Mouse (Mus musculus): ENCODE data around the gene Arhgap17. TPM values are rescaled to one million over a fixed set of nuclear protein-coding genes. Genes with fewer than 3 reads are reported as not detected.

The Arhgap17 gene
- polyA plus RNA-seq, 1 experiment from 2014 or later = 17.6 TPM

GRCm38 (mm10) chr7:123350243-123350642 is 19.5 kb downstream of the Arhgap17 start:
- ATAC-seq (replicated peaks; ENCODE audit: low FRiP score, low read depth) = no peak
- 33% methylated on average over 2 of the region's 2 CpGs for WGBS
- H3K36me3 ChIP-seq (ENCODE audit: insufficient read depth, low read length) = no peaks in the 10 kb centered on the region
- no peak for TF ChIP-seq CTCF (IDR thresholded peaks at IDR 0.05; ENCODE audit: low read depth)
- H3K9ac ChIP-seq (ENCODE audit: low read depth, low read length) = no peak overlapping the region
- H3K4me1 ChIP-seq (replicated peaks; ENCODE audit: insufficient read depth, low read length) = peaks cover 9% of the 10 kb centered on the region; the same call in 1 of the 2 replicates
- H3K4me3 ChIP-seq (replicated peaks; ENCODE audit: low read depth, low read length) = no peak overlapping the region
- no peaks in the 10 kb centered on the region for H3K27me3 ChIP-seq (ENCODE audit: insufficient read depth, low read length)
- no peak overlapping the region for H3K4me2 ChIP-seq (ENCODE audit: low read length)
- H3K27ac ChIP-seq = no peak overlapping the region
- H3K9me3 ChIP-seq (replicated peaks; ENCODE audit: low read length) = no peaks in the 10 kb centered on the region
- no peak for DNase-seq (ENCODE audit: low spot score)

DNA sequence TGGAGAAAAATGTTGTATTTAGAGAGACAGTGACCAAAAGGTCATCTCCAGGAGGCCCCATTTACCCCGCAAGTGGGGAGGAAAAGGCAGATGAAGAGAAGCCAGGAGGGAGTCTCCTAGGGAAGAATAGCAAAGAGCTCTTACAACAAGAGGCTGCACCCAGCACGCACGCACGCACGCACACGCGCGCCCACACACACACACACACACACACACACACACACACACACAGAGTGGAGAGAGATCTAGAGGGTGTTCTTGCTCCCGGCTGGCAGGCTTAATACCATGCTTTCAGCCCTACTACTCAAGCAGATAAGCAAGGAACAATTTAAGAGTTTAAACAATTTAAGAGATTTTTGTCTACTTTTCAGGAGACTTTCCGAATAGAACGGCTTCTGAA is 19.9 kb downstream of the Arhgap17 start:
- Histone ChIP-seq H3K27ac (no peak overlapping the region), H3K9me3 (replicated peaks; ENCODE audit: low read length) (no peaks in the 10 kb centered on the region), H3K4me1 (replicated peaks; ENCODE audit: insufficient read depth, low read length) (peaks cover 9% of the 10 kb centered on the region; the same call in 1 of the 2 replicates), H3K4me2 (ENCODE audit: low read length) (no peak overlapping the region), H3K36me3 (ENCODE audit: insufficient read depth, low read length) (no peaks in the 10 kb centered on the region), H3K4me3 (replicated peaks; ENCODE audit: low read depth, low read length) (no peak overlapping the region), H3K9ac (ENCODE audit: low read depth, low read length) (no peak overlapping the region), H3K27me3 (ENCODE audit: insufficient read depth, low read length) (no peaks in the 10 kb centered on the region)
- WGBS = 65% methylated on average over 11 of the region's 11 CpGs
- ATAC-seq (replicated peaks; ENCODE audit: low FRiP score, low read depth) (no peak), DNase-seq (ENCODE audit: low spot score) (no peak)
- no peak for TF ChIP-seq CTCF (IDR thresholded peaks at IDR 0.05; ENCODE audit: low read depth)

GRCm38 (mm10) chr7:123346631-123347290 is 23.0 kb downstream of the Arhgap17 start:
- no peaks in the 10 kb centered on the region for H3K27me3 ChIP-seq (ENCODE audit: insufficient read depth, low read length)
- DNase-seq (ENCODE audit: low spot score) (no peak), ATAC-seq (replicated peaks; ENCODE audit: low FRiP score, low read depth) (no peak)
- no peaks in the 10 kb centered on the region for H3K36me3 ChIP-seq (ENCODE audit: insufficient read depth, low read length)
- no peak overlapping the region for H3K4me3 ChIP-seq (replicated peaks; ENCODE audit: low read depth, low read length)
- no peak for TF ChIP-seq CTCF (IDR thresholded peaks at IDR 0.05; ENCODE audit: low read depth)
- WGBS = 52% methylated on average over 7 of the region's 7 CpGs
- peaks cover 9% of the 10 kb centered on the region; the same call in 1 of the 2 replicates for H3K4me1 ChIP-seq (replicated peaks; ENCODE audit: insufficient read depth, low read length)
- H3K9ac ChIP-seq (ENCODE audit: low read depth, low read length) = no peak overlapping the region
- no peak overlapping the region for H3K4me2 ChIP-seq (ENCODE audit: low read length)
- H3K27ac ChIP-seq = no peak overlapping the region; the same call in 1 of the 2 replicates
- H3K9me3 ChIP-seq (replicated peaks; ENCODE audit: low read length) = no peaks in the 10 kb centered on the region

- Histone ChIP-seq H3K4me1 (replicated peaks; ENCODE audit: insufficient read depth, low read length) (peaks cover 6% of the 10 kb centered on the region; the same call in 1 of the 2 replicates), H3K27ac (no peak overlapping the region), H3K4me2 (ENCODE audit: low read length) (no peak overlapping the region), H3K4me3 (replicated peaks; ENCODE audit: low read depth, low read length) (no peak overlapping the region), H3K36me3 (ENCODE audit: insufficient read depth, low read length) (no peaks in the 10 kb centered on the region), H3K9ac (ENCODE audit: low read depth, low read length) (no peak overlapping the region), H3K27me3 (ENCODE audit: insufficient read depth, low read length) (no peaks in the 10 kb centered on the region), H3K9me3 (replicated peaks; ENCODE audit: low read length) (no peaks in the 10 kb centered on the region)
- no peak for ATAC-seq (replicated peaks; ENCODE audit: low FRiP score, low read depth)
- WGBS = 68% methylated on average over 3 of the region's 3 CpGs
- no peak for DNase-seq (ENCODE audit: low spot score)
- no peak for TF ChIP-seq CTCF (IDR thresholded peaks at IDR 0.05; ENCODE audit: low read depth)
Measured at GRCm38 (mm10) chr7:123345041-123345544, 24.6 kb downstream of the Arhgap17 start.

- no peaks in the 10 kb centered on the region for H3K36me3 ChIP-seq (ENCODE audit: insufficient read depth, low read length)
- no peak overlapping the region for H3K27ac ChIP-seq
- no peak for TF ChIP-seq CTCF (IDR thresholded peaks at IDR 0.05; ENCODE audit: low read depth)
- H3K9ac ChIP-seq (ENCODE audit: low read depth, low read length) = no peak overlapping the region
- H3K4me2 ChIP-seq (ENCODE audit: low read length) = no peak overlapping the region
- WGBS = 91% methylated on average over 5 of the region's 5 CpGs
- no peak overlapping the region for H3K4me3 ChIP-seq (replicated peaks; ENCODE audit: low read depth, low read length)
- H3K9me3 ChIP-seq (replicated peaks; ENCODE audit: low read length) = no peaks in the 10 kb centered on the region
- H3K27me3 ChIP-seq (ENCODE audit: insufficient read depth, low read length) = no peaks in the 10 kb centered on the region
- ATAC-seq (replicated peaks; ENCODE audit: low FRiP score, low read depth) (no peak), DNase-seq (ENCODE audit: low spot score) (no peak)
- H3K4me1 ChIP-seq (replicated peaks; ENCODE audit: insufficient read depth, low read length) = no peaks in the 10 kb centered on the region; the same call in 1 of the 2 replicates
Measured at GRCm38 (mm10) chr7:123344079-123344780, 25.5 kb downstream of the Arhgap17 start.

DNA sequence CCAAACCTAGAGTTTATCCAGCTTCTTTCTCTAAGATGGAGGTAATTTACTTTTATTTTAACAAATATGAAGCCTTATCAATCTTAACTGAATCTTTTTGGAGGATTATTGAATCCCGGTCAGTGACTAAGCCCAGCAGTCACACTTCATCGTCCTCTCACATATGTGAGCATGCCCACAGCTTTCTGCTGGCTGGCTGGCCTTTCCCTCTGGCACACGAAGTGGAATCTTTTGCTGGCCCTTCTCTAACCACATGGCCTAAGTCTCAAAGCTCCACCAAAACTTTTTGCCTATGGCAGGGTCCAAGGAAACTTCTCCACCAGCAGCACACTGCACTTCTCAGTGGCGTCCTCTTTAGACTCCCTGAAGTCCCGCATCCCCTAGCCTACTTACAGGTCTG is 27.8 kb downstream of the Arhgap17 start:
- Histone ChIP-seq H3K27ac (no peak overlapping the region), H3K27me3 (ENCODE audit: insufficient read depth, low read length) (no peaks in the 10 kb centered on the region), H3K9ac (ENCODE audit: low read depth, low read length) (no peak overlapping the region), H3K36me3 (ENCODE audit: insufficient read depth, low read length) (no peaks in the 10 kb centered on the region), H3K9me3 (replicated peaks; ENCODE audit: low read length) (no peaks in the 10 kb centered on the region), H3K4me2 (ENCODE audit: low read length) (no peak overlapping the region), H3K4me1 (replicated peaks; ENCODE audit: insufficient read depth, low read length) (no peaks in the 10 kb centered on the region), H3K4me3 (replicated peaks; ENCODE audit: low read depth, low read length) (no peak overlapping the region)
- DNase-seq (ENCODE audit: low spot score) (no peak), ATAC-seq (replicated peaks; ENCODE audit: low FRiP score, low read depth) (no peak)
- 53% methylated on average over 5 of the region's 5 CpGs for WGBS
- TF ChIP-seq CTCF (IDR thresholded peaks at IDR 0.05; ENCODE audit: low read depth) = no peak

Data from kidney, postnatal 0 days (tissue).